Mouse (Mus musculus) G1E (cell line): ENCODE measurements around the gene Hoxd8. TPM values are rescaled to one million over a fixed set of nuclear protein-coding genes. Genes with fewer than 3 reads are reported as not detected.

Experiments
- ATAC-seq: 2 replicates; pipeline ENCODE4 v1.8.0; 2016; ENCODE audit warnings: mild to moderate bottlenecking; ENCODE audit not compliant: insufficient number of reproducible peaks, poor library complexity, low FRiP score, severe bottlenecking; ENCODE audit errors: extremely low read depth
- DNase-seq: peaks from one replicate; pipeline ENCODE4 v3.0.0; 2012; ENCODE audit warnings: low spot score
- H3K27me3 ChIP-seq: 2 replicates; pipeline ENCODE4 v1.6.1; 2012; ENCODE audit warnings: mild to moderate bottlenecking, low read length, inconsistent platforms; ENCODE audit not compliant: insufficient read depth
- H3K36me3 ChIP-seq: replicated peaks from 2 replicates; pipeline ENCODE3; 2012; ENCODE audit warnings: mild to moderate bottlenecking, inconsistent platforms
- H3K4me1 ChIP-seq: 2 replicates; pipeline ENCODE4 v1.6.1; 2012; ENCODE audit warnings: low read depth, low read length, inconsistent platforms, mixed read lengths; ENCODE audit not compliant: insufficient read depth
- H3K4me3 ChIP-seq: 2 replicates; pipeline ENCODE4 v1.5.1; 2012; ENCODE audit warnings: low read depth, mild to moderate bottlenecking, inconsistent platforms, low read length, moderate library complexity, mixed read lengths
- H3K9me3 ChIP-seq: replicated peaks from 2 replicates; pipeline ENCODE4 v1.6.1; 2012; ENCODE audit warnings: inconsistent platforms
- CTCF ChIP-seq: IDR thresholded peaks from 2 replicates; pipeline ENCODE4 v1.5.1; 2012; ENCODE audit warnings: low read depth, low read length, inconsistent platforms, mixed read lengths
- GATA1 ChIP-seq: IDR thresholded peaks from 2 replicates; pipeline ENCODE4 v1.6.1; 2012; ENCODE audit warnings: borderline replicate concordance, low read length, inconsistent platforms, mixed read lengths
- GATA2 ChIP-seq: IDR thresholded peaks from 2 replicates; pipeline ENCODE4 v1.6.1; 2012; ENCODE audit warnings: low read depth, low read length, inconsistent platforms, borderline replicate concordance
- POLR2AphosphoS5 ChIP-seq: IDR thresholded peaks from 2 replicates; pipeline ENCODE4 v1.6.1; 2012; ENCODE audit warnings: low read depth, low read length, inconsistent platforms; ENCODE audit not compliant: insufficient replicate concordance
- TAL1 ChIP-seq: conservative IDR thresholded peaks from 2 replicates; pipeline ENCODE4 v1.6.1; 2012; ENCODE audit warnings: low read depth, low read length, inconsistent platforms, mixed read lengths
- polyA plus RNA-seq: library from polyadenylated mRNA; stranded (reverse); fragments of >175 nt; gene quantifications from 2 replicates; pipeline ENCODE4 v1.2.3, GENCODE M21; 2012
- total RNA-seq, 2 experiments: library from RNA; stranded (forward) in 1 of 2; stranded (reverse) in 1 of 2; fragments of 200-1000 nt in 1 of 2; fragments of >200 nt in 1 of 2; fragmentation: Nextera tagmentation in 1 of 2; gene quantifications; 2 replicates each; pipeline ENCODE4 v1.2.3; 2014 to 2017

Gene Hoxd8
- total and polyA plus RNA-seq, 3 experiments, result not detected

- no peak for ATAC-seq
- Histone ChIP-seq H3K9me3 (peaks cover 10% of the 10 kb centered on the region), H3K36me3 (no peaks in the 10 kb centered on the region), H3K4me1 (no peaks in the 10 kb centered on the region), H3K4me3 (no peak overlapping the region), H3K27me3 (peaks cover 48% of the 10 kb centered on the region)
- DNase-seq, result no peak
- TF ChIP-seq POLR2AphosphoS5 (no peak), TAL1 (no peak)
These were observed 41.0 kb upstream of the Hoxd8 start for GRCm38 (mm10) chr2:74663291-74663925.

DNA sequence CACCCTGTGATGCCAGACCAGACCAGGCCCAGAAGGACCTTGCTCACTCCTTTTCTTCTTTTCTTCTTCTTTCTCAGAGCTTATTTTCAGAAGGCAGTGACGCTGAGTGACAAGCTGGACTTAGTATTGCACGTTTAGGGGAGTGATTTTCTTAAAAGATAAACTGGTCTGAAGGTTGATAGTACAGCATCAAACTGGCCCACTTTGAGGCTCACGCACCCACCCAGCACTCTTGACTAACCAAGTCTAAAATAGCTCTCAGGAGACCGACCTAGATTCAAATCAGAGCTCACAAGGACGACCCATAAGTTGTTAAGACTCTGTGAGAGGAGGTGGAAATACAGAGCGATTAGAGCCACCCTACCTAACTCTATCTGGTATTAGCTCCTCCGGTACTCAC, 38.0 kb upstream of the Hoxd8 start:
- DNase-seq, result no peak
- H3K27me3 ChIP-seq, result peaks cover 40% of the 10 kb centered on the region
- TF ChIP-seq TAL1, result no peak
- TF ChIP-seq GATA1, result no peak
- no peak for TF ChIP-seq GATA2
- no peak for TF ChIP-seq CTCF
- TF ChIP-seq POLR2AphosphoS5, result no peak
- H3K4me1 ChIP-seq, result no peaks in the 10 kb centered on the region; the same call in 1 of the 2 replicates
- H3K36me3 ChIP-seq, result no peaks in the 10 kb centered on the region
- H3K4me3 ChIP-seq, result no peak overlapping the region
- no peak for ATAC-seq
- peaks cover 9% of the 10 kb centered on the region for H3K9me3 ChIP-seq

- H3K9me3 ChIP-seq, result peaks cover 9% of the 10 kb centered on the region
- peaks cover 34% of the 10 kb centered on the region for H3K27me3 ChIP-seq
- H3K4me3 ChIP-seq, result no peak overlapping the region
- DNase-seq (no peak), ATAC-seq (no peak)
- H3K36me3 ChIP-seq, result no peaks in the 10 kb centered on the region
- no peak for TF ChIP-seq POLR2AphosphoS5
- TF ChIP-seq GATA1, result no peak
- TF ChIP-seq CTCF, result no peak
- no peak for TF ChIP-seq TAL1
- no peak for TF ChIP-seq GATA2
- peaks cover 3% of the 10 kb centered on the region for H3K4me1 ChIP-seq
These were observed 37.1 kb upstream of the Hoxd8 start for GRCm38 (mm10) chr2:74667191-74667841.

DNA sequence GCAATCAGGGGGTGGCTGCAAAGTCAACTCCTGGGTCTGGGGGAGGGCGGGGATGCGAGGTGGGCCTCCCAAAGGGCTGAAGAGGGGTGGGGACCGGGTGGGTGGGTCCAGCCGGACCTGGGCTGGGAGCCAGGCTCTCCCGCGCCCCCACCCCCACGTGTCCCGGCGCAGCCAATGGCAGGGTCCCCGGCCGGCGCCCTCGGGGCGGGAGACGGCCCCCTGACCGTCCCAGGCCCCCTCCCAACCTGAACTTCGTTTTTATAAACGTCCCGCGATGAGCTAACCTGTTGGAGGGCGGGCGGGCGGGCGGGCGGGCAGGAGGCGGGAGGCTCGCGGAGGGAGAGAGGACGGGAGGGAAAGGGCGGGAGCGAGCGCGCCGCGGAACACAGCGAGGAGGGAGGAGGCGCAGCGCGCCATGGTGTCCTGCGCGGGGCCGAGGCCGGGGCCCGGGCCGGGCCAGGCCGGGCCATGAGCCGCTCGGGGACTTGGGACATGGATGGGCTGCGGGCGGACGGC, 36.5 kb upstream of the Hoxd8 start, which contains the start of gene Hoxd13:
Hoxd13 (plus strand) TSS at position 469 of the 516 bp plus-strand sequence.
- Histone ChIP-seq H3K9me3 (peaks cover 9% of the 10 kb centered on the region), H3K4me3 (no peak within 1 kb of the TSS; the same call in 1 of the 2 replicates), H3K27me3 (peaks cover 39% of the 10 kb centered on the region), H3K36me3 (no peaks in the 10 kb centered on the region), H3K4me1 (peaks cover 9% of the 10 kb centered on the region)
- TF ChIP-seq CTCF, result no peak
- TF ChIP-seq TAL1, result no peak
- no peak for TF ChIP-seq GATA1
- TF ChIP-seq POLR2AphosphoS5, result no peak
- no peak for TF ChIP-seq GATA2
- ATAC-seq (no peak), DNase-seq (no peak)

GRCm38 (mm10) chr2:74668370-74669229, 35.8 kb upstream of the Hoxd8 start:
- no peak for ATAC-seq
- TF ChIP-seq TAL1 (no peak), GATA2 (no peak), POLR2AphosphoS5 (no peak), CTCF (no peak), GATA1 (no peak)
- Histone ChIP-seq H3K9me3 (peaks cover 9% of the 10 kb centered on the region), H3K36me3 (no peaks in the 10 kb centered on the region), H3K4me3 (no peak overlapping the region; the same call in 1 of the 2 replicates), H3K27me3 (peaks cover 33% of the 10 kb centered on the region), H3K4me1 (peaks cover 10% of the 10 kb centered on the region)
- no peak for DNase-seq

- no peaks in the 10 kb centered on the region for H3K36me3 ChIP-seq
- peaks cover 36% of the 10 kb centered on the region for H3K27me3 ChIP-seq
- peaks cover 10% of the 10 kb centered on the region for H3K4me1 ChIP-seq
- ATAC-seq, result no peak
- DNase-seq, result no peak
- TF ChIP-seq TAL1 (no peak), GATA1 (no peak), CTCF (no peak), POLR2AphosphoS5 (no peak), GATA2 (no peak)
- H3K4me3 ChIP-seq, result no peak overlapping the region
- peaks cover 9% of the 10 kb centered on the region for H3K9me3 ChIP-seq
These were observed 35.2 kb upstream of the Hoxd8 start for GRCm38 (mm10) chr2:74669230-74669578.
